Mouse (Mus musculus): ENCODE results near the gene D1Ertd622e. TPM values are rescaled to one million over a fixed set of nuclear protein-coding genes. Genes with fewer than 3 reads are reported as not detected.

Gene D1Ertd622e
- polyA plus RNA-seq, 1 experiment from 2014 or later, result 42.4 TPM

DNA sequence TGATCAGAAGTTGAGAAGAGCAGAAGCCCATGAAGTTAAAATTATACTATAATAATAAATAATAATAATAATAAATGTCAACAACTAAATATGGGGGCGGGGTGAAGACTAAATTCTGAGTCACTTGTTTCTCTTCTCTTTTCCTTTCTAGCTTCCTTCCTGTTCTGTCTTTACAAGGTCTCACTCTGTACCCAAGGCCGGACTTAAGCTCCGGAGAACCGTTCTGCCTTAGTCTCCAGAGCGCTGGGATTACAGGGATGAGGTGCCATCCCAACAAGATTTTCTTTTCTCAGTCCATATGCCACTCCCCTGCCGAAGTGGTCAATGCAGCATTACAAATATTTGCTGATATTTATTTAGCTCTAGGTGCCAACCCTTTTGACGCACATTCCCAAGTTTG lies 450 bp upstream of the D1Ertd622e start:
- peaks cover under 1% of the 10 kb centered on the region; the same call in 1 of the 2 replicates for H3K36me3 ChIP-seq
- H3K4me2 ChIP-seq, result peak overlapping the region; percentile 89
- peak overlapping the region; percentile 96 for H3K9ac ChIP-seq
- ATAC-seq, result no peak
- H3K9me3 ChIP-seq (replicated peaks), result no peaks in the 10 kb centered on the region
- H3K27ac ChIP-seq, result peak overlapping the region; percentile 97
- peaks cover 4% of the 10 kb centered on the region; the same call in 1 of the 2 replicates for H3K27me3 ChIP-seq (replicated peaks)
- WGBS (ENCODE audit: insufficient replicate concordance), result 19% methylated on average over 7 of the region's 7 CpGs
- peak overlapping the region; percentile 94 for H3K4me3 ChIP-seq
- peaks cover 32% of the 10 kb centered on the region for H3K4me1 ChIP-seq

DNA sequence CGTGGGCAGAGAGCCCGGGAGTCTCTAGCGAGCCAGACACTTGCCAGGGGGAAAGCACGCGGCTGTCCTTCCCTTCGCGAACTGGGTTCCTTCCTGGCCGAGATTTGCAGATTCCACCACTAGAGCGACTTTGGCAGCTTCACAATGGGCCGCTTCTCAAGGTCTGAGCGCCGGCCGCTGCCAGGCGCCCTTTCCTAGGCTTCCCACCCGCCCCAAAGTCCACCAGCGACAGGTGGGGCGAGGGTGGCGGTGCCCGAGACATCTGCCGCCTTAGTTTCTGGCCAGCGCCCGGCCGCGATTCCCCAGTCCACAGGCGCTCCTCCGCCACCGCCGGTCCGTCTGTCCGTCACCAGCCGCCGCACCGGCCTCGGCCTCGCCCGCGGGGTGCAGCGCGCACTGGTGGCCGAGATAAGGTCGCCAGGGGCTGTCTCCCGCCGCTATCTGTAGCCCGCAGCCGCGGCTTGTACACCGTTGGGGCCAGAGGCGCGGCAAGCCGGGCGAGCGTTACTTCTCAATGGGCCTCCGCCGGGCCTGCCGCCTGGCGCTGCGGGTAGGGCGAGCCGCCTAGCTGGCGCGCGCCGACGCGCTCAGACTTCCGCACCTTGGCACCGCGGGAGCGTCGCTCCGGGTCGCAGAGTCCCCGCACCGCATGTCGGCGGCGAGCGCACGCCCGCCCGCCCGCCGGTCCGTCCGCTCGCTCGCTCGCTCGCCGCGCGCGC lies 1.0 kb downstream of the D1Ertd622e start:
- no peaks in the 10 kb centered on the region for H3K9me3 ChIP-seq (replicated peaks)
- peaks cover 47% of the 10 kb centered on the region for H3K4me1 ChIP-seq
- H3K27me3 ChIP-seq (replicated peaks), result peaks cover 4% of the 10 kb centered on the region; the same call in 1 of the 2 replicates
- WGBS (ENCODE audit: insufficient replicate concordance), result under 1% methylated on average over 93 of the region's 93 CpGs
- peak; percentile 91 for ATAC-seq
- H3K27ac ChIP-seq, result peak overlapping the region; percentile 97
- H3K4me2 ChIP-seq, result peak overlapping the region; percentile 89
- H3K9ac ChIP-seq, result peak overlapping the region; percentile 96
- H3K4me3 ChIP-seq, result peak overlapping the region; percentile 94
- peaks cover 3% of the 10 kb centered on the region; the same call in 1 of the 2 replicates for H3K36me3 ChIP-seq

DNA sequence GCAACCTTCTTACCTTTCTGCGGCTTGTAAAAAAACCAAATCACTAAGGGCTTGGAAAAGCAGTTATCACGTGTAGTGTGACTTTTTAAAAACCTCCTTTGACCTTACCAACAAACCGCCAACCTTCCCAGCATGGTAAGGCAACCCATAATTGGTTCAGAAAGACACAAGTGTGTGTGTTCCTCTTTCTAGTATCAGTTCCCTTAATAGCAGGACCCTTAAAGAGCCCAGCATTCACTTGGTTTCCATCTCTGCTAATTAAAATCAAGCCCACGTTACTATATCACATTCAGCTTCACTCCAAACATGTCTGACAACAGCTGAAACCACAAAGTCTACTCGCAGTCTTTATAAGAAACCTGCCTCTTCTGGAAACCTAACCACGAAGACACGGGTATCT lies 2.5 kb downstream of the D1Ertd622e start:
- ATAC-seq, result no peak
- H3K4me1 ChIP-seq, result peaks cover 61% of the 10 kb centered on the region
- H3K27ac ChIP-seq, result peak overlapping the region; percentile 97
- peak overlapping the region; percentile 89 for H3K4me2 ChIP-seq
- WGBS (ENCODE audit: insufficient replicate concordance), result 35% methylated on average over 7 of the region's 7 CpGs
- peak overlapping the region; percentile 94 for H3K4me3 ChIP-seq
- no peaks in the 10 kb centered on the region for H3K9me3 ChIP-seq (replicated peaks)
- H3K9ac ChIP-seq, result peak overlapping the region; percentile 96
- H3K27me3 ChIP-seq (replicated peaks), result peaks cover 2% of the 10 kb centered on the region; the same call in 1 of the 2 replicates
- peaks cover 16% of the 10 kb centered on the region; the same call in 1 of the 2 replicates for H3K36me3 ChIP-seq

DNA sequence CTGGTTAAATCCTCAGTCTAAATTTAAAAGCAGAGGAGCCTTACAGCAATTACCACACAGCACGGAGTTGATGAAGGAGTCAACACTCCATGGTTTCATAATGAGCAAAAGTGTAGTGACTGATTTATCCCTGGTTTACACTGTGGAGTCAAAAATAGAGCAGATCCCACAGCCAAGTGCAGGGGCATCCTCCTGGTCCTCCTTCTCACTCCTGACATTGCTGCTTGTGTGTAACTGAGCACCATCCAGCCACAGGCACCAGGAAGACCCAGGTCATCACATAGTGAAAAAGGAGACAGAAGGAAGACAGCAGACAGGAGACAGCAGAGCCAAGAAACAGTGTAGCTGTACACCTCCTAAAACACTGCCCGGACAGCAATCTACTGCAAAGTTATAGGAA lies 4.1 kb downstream of the D1Ertd622e start:
- H3K27ac ChIP-seq, result 0 out of 2 replicates have a peak overlapping the region, but pooled peaks have one; percentile 51
- ATAC-seq, result no peak
- 84% methylated on average over 2 of the region's 2 CpGs for WGBS (ENCODE audit: insufficient replicate concordance)
- H3K9ac ChIP-seq, result peak overlapping the region; percentile 96
- H3K27me3 ChIP-seq (replicated peaks), result no peaks in the 10 kb centered on the region; the same call in 1 of the 2 replicates
- H3K4me2 ChIP-seq, result peak overlapping the region; percentile 89
- H3K9me3 ChIP-seq (replicated peaks), result no peaks in the 10 kb centered on the region
- H3K4me3 ChIP-seq, result peak overlapping the region; percentile 94
- peaks cover 30% of the 10 kb centered on the region for H3K36me3 ChIP-seq
- peaks cover 73% of the 10 kb centered on the region for H3K4me1 ChIP-seq

DNA sequence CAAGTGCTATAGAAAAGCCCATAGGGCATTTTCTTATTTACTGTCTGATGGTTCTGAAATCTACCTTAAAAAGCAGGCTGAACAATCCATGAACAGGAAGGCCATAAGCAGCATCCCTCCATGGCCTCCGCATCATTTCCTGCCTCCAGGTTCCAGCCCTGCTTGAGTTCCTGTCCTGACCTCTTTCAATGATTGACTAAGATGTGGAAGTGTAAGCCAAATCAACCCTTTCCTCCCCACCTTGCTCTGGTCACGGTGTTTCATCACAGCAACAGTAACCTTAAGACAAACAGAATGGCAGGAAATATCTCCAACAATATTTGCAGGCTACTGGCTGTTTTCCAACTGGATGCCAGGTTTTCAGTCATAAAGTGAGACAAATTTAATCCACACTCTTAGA lies 4.7 kb downstream of the D1Ertd622e start:
- Histone ChIP-seq H3K27ac (no peak overlapping the region), H3K4me1 (peaks cover 74% of the 10 kb centered on the region), H3K9ac (0 out of 2 replicates have a peak overlapping the region, but pooled peaks have one; percentile 96), H3K4me3 (peak overlapping the region; percentile 1; the same call in 1 of the 2 replicates), H3K27me3 (replicated peaks) (no peaks in the 10 kb centered on the region), H3K9me3 (replicated peaks) (no peaks in the 10 kb centered on the region), H3K36me3 (peaks cover 36% of the 10 kb centered on the region), H3K4me2 (peak overlapping the region; percentile 89)
- ATAC-seq, result no peak
- WGBS (ENCODE audit: insufficient replicate concordance), result 62% methylated on average over 2 of the region's 2 CpGs

DNA sequence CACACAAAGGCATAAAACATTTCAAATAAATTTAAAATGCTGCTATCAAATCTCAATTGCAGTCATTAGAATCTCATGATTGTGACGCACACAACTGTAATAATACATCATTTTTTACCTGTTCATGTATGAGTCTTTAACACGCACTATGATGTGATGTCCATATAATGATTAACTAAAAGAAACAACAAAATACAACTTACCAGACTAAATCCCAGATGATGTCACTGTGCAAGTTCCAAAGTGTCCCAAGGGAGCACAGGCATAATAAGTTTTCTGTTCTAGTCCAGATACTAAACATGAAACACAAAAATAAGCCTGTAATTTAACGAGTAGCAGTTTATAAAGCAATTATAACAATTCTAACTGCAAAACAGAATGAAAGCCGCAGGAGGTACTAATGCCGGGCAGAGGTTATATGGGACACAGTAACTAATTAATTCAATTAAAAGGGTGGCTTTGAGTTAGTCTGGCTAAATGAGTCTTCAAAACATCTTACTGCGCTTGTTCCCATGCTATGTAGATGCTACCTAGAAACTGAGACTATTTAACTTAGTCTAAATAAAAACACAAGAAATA lies 7.4 kb downstream of the D1Ertd622e start:
- Histone ChIP-seq H3K36me3 (peaks cover 60% of the 10 kb centered on the region), H3K4me1 (peaks cover 93% of the 10 kb centered on the region), H3K27ac (no peak overlapping the region), H3K27me3 (replicated peaks) (no peaks in the 10 kb centered on the region), H3K9me3 (replicated peaks) (no peaks in the 10 kb centered on the region), H3K9ac (no peak overlapping the region), H3K4me3 (no peak overlapping the region), H3K4me2 (no peak overlapping the region)
- 85% methylated on average over 6 of the region's 6 CpGs for WGBS (ENCODE audit: insufficient replicate concordance)
- no peak for ATAC-seq

DNA sequence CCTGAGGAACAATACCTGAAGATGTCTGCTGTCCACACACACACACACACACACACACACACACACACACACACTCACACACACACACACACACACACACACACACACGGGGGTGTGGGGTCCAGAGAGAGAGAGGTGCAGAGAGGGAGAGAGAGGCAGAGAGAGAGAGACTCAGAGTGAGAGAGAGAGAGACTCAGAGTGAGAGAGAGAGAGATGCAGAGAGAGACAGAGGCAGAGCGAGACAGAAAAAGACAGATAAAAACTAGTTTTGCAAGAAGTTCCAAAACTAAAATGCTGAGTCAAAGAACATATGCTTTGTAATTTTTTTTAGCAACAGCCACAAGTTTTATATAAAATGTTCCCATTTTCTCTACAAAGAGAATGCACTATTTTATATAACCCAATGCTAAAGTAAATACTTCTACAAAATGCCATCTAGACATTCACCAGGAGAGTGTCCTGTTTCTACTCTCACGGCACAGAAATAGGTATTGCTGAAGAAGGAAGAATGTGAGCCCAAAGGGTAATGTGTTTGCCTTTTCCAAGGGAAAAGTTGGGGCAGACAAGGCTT lies 11.2 kb downstream of the D1Ertd622e start:
- ATAC-seq, result peak; percentile 65
- H3K4me2 ChIP-seq, result peak overlapping the region; percentile 50
- no peaks in the 10 kb centered on the region for H3K27me3 ChIP-seq (replicated peaks)
- peaks cover 93% of the 10 kb centered on the region for H3K36me3 ChIP-seq
- H3K4me1 ChIP-seq, result peaks cover 68% of the 10 kb centered on the region
- peak overlapping the region; percentile 58; the same call in 1 of the 2 replicates for H3K9ac ChIP-seq
- H3K9me3 ChIP-seq (replicated peaks), result no peaks in the 10 kb centered on the region
- H3K4me3 ChIP-seq, result peak overlapping the region; percentile 6; the same call in 1 of the 2 replicates
- peak overlapping the region; percentile 80 for H3K27ac ChIP-seq
- WGBS (ENCODE audit: insufficient replicate concordance), result 70% methylated on average over 3 of the region's 3 CpGs

DNA sequence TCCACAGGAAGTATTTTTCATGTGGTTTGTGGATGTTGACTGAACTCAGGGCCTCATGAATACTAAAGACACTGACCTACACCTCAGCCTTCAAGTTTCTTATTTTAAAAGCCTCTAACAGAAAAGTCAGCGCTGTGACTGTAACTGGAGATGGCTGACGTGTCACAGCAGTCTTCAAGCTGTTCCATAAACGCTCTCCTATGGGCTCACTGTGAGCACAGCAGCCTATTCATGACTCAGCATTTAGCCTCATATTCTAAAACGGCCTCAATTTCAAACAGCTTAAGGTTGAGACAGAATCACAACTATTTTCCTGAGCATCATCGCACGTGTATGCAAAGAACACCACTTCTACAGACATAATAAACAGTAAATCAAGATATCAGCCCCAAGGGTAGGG lies 11.8 kb downstream of the D1Ertd622e start:
- Histone ChIP-seq H3K4me2 (peak overlapping the region; percentile 50), H3K4me1 (peaks cover 62% of the 10 kb centered on the region), H3K27ac (peak overlapping the region; percentile 80), H3K4me3 (peak overlapping the region; percentile 6; the same call in 1 of the 2 replicates), H3K9me3 (replicated peaks) (no peaks in the 10 kb centered on the region), H3K27me3 (replicated peaks) (no peaks in the 10 kb centered on the region), H3K9ac (peak overlapping the region; percentile 58; the same call in 1 of the 2 replicates), H3K36me3 (peaks cover 93% of the 10 kb centered on the region)
- peak; percentile 89 for ATAC-seq
- 49% methylated on average over 6 of the region's 6 CpGs for WGBS (ENCODE audit: insufficient replicate concordance)

DNA sequence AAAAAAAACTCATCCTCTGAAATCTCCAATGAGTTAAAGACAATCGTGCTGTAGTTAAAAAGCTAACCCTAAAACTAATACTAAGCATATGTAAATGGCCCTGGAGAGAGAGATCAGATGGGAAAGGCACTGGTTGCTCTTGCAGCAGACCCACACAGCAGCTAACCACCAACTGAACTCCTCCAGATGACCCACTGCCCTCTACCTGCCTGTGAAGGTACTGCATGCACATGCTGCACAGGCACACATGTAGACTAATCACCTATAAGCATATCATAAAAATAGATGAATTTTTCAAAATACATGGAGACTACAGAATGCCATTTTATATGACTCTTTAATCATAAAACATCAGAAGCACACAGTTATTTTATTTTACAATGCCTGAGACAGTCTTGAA lies 14.8 kb downstream of the D1Ertd622e start:
- Histone ChIP-seq H3K4me2 (no peak overlapping the region), H3K4me1 (peaks cover 37% of the 10 kb centered on the region), H3K9me3 (replicated peaks) (no peaks in the 10 kb centered on the region), H3K27ac (no peak overlapping the region), H3K9ac (no peak overlapping the region), H3K4me3 (no peak overlapping the region), H3K27me3 (replicated peaks) (no peaks in the 10 kb centered on the region), H3K36me3 (peaks cover 92% of the 10 kb centered on the region)
- WGBS (ENCODE audit: insufficient replicate concordance), result 83% methylated on average over 1 of the region's 1 CpGs
- no peak for ATAC-seq

DNA sequence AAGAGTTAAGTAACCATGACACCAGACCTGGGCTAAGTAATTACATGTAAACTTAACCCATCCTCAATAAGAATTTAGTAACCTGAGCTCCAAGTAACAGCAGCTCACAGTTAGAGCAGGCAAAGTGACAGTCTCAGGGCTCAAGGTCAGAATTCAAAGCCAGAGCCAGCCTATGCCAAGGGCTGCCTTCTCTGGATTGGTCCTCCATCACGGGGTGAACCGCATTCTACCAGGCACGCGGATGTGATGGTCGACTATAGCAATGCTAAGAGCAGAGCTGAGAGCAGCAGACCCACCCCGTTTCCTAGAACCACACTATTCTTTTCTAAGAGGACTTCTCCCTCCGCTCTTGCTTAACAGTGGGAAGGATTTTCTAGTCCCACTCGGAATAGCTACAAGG lies 27.8 kb downstream of the D1Ertd622e start:
- Histone ChIP-seq H3K36me3 (peaks cover 41% of the 10 kb centered on the region), H3K4me2 (no peak overlapping the region), H3K9me3 (replicated peaks) (no peaks in the 10 kb centered on the region), H3K4me1 (peaks cover 33% of the 10 kb centered on the region), H3K27ac (no peak overlapping the region; the same call in 1 of the 2 replicates), H3K9ac (no peak overlapping the region), H3K4me3 (no peak overlapping the region), H3K27me3 (replicated peaks) (no peaks in the 10 kb centered on the region)
- WGBS (ENCODE audit: insufficient replicate concordance), result 83% methylated on average over 8 of the region's 8 CpGs
- ATAC-seq, result no peak

DNA sequence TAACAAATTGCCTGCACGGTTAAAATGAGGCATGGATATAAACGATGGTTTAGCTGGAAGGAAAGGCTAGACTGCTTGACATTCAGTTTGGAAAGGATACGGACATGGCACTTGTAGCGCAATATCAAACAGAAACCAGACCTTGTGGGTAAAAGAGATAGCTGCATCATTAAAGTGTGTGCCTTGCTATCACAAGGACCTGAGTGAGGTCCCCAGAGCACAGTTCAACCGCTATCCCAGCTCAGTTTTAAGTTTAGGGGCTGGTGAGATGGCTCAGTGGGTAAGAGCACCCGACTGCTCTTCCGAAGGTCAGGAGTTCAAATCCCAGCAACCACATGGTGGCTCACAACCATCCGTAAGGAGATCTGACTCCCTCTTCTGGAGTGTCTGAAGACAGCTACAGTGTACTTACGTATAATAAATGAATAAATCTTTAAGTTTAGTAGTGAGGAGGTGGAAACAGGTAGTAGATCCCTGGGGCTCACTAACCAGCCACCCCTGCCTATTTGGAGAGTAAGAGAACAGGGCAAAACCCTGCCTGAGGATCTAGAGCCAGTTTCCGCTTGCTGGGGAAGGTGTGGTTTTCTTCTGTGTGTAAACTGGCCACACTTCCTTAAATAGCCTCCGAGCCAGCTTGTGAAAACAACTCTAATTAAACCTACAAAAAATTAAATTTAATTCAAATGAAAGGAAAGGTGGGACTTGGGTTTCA lies 29.2 kb downstream of the D1Ertd622e start:
- 0 out of 2 replicates have a peak overlapping the region, but pooled peaks have one; percentile 22 for H3K9ac ChIP-seq
- peak overlapping the region; percentile 38 for H3K4me2 ChIP-seq
- peak; percentile 91 for ATAC-seq
- peaks cover 33% of the 10 kb centered on the region for H3K4me1 ChIP-seq
- WGBS (ENCODE audit: insufficient replicate concordance), result 35% methylated on average over 11 of the region's 11 CpGs
- H3K27ac ChIP-seq, result peak overlapping the region; percentile 72
- H3K9me3 ChIP-seq (replicated peaks), result no peaks in the 10 kb centered on the region
- H3K27me3 ChIP-seq (replicated peaks), result no peaks in the 10 kb centered on the region
- H3K36me3 ChIP-seq, result peaks cover 27% of the 10 kb centered on the region
- H3K4me3 ChIP-seq, result no peak overlapping the region
